Mouse (Mus musculus) hindbrain, embryonic 12.5 days (tissue): ENCODE data around the gene Sirt4. TPM values are rescaled to one million over a fixed set of nuclear protein-coding genes. Genes with fewer than 3 reads are reported as not detected.

Experiments used
- ATAC-seq: fragments of 200-750 bp; cut with Nextera tagmentation; 2 replicates; pipeline ENCODE4 v1.8.0; 2017; ENCODE audit warnings: moderate TSS enrichment; ENCODE audit not compliant: low FRiP score
- H3K27ac ChIP-seq: fragments of 300-500 bp; sonication (generic); 2 replicates; pipeline ENCODE4 v1.5.1; 2016; ENCODE audit warnings: mild to moderate bottlenecking
- H3K27me3 ChIP-seq: fragments of 300-500 bp; sonication (generic); 2 replicates; pipeline ENCODE4 v1.6.1; 2016; ENCODE audit warnings: mild to moderate bottlenecking
- H3K36me3 ChIP-seq: fragments of 300-500 bp; sonication (generic); 2 replicates; pipeline ENCODE4 v1.6.1; 2016; ENCODE audit warnings: mild to moderate bottlenecking
- H3K4me1 ChIP-seq: fragments of 300-500 bp; sonication (generic); 2 replicates; pipeline ENCODE4 v1.6.1; 2016
- H3K4me2 ChIP-seq: fragments of 300-500 bp; sonication (generic); replicated peaks from 2 replicates; pipeline ENCODE4 v1.6.1; 2016; ENCODE audit warnings: mild to moderate bottlenecking
- H3K4me3 ChIP-seq: fragments of 300-500 bp; sonication (generic); 2 replicates; pipeline ENCODE4 v1.5.1; 2016; ENCODE audit warnings: mild to moderate bottlenecking
- H3K9ac ChIP-seq: fragments of 300-500 bp; sonication (generic); 2 replicates; pipeline ENCODE4 v1.6.1; 2016; ENCODE audit warnings: mild to moderate bottlenecking, moderate library complexity
- H3K9me3 ChIP-seq: fragments of 300-500 bp; sonication (generic); replicated peaks from 2 replicates; pipeline ENCODE4 v1.6.1; 2016; ENCODE audit warnings: mild to moderate bottlenecking
- WGBS: fragments of 180-500 bp; shearing (Covaris S2); methylation state at CpG from one replicate; pipeline ENCODE4 v1.1.7; 2016; 5-methylcytosine and 5-hydroxymethylcytosine counted together
- polyA plus RNA-seq: library from polyadenylated mRNA; unstranded; fragments of >200 nt; fragmentation: Nextera tagmentation; extraction: Ambion mirVana; gene quantifications from 2 replicates; pipeline ENCODE4 v1.2.1, GENCODE M21; 2016

The Sirt4 gene
- polyA plus RNA-seq, 1 experiment from 2014 or later: 24.7 TPM

DNA sequence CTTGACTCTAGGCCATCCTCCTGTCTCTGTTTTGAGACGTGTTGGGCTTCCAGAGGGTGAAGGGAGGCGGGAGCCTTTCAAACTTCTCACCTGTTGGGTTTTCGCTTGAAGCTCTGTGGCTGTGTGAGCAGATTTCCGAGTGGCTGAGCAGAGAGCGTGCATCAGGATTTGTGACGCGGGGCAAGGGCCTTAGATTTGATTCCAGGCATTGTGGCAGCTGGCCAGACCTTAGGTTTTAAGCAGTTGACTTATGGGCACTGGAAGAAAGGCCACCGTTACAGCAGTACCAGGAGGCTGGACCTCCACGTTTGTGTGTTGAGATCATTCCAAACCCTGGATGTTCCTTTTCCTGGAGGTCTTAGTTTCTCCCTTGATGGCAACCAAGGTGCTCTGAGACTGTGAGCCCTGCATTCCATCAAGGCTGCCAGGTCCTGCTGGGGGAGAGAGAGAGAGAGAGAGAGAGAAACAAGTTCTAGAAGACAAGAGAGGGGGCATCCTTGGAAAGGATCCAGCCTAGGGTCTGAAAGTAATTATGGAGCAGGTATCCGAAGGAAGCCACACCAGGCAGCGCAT, 50.2 kb downstream of the Sirt4 start:
- H3K9me3 ChIP-seq: no peaks in the 10 kb centered on the region
- peaks cover 35% of the 10 kb centered on the region for H3K36me3 ChIP-seq
- no peak for ATAC-seq
- peak overlapping the region; percentile 100 for H3K27ac ChIP-seq
- H3K4me3 ChIP-seq: peak overlapping the region; percentile 100
- peak overlapping the region; percentile 100 for H3K9ac ChIP-seq
- H3K4me1 ChIP-seq: peaks cover 80% of the 10 kb centered on the region
- WGBS: 22% methylated on average over 11 of the region's 11 CpGs
- no peaks in the 10 kb centered on the region for H3K27me3 ChIP-seq
- H3K4me2 ChIP-seq: peak overlapping the region; percentile 80

DNA sequence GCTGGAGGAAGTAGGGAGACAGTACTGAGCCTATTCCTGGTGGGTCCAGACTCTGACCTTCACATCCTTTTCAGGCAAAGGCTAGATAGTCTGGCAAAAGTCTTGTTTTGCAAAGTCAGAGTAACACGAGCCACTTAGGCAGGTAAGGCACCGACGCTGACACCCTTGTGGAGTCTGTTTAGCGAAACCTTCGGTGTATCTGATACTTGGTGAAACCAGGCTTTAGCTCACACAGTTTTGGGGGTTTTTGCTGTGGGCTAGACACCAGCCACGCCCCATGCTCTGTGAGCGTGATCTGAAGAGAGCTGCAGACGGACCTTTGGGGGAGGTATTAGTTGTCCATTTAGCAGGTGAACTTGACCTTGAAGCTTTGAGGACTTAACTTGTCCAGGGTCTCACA, 51.3 kb downstream of the Sirt4 start:
- Histone ChIP-seq H3K4me1 (peaks cover 77% of the 10 kb centered on the region), H3K36me3 (peaks cover 23% of the 10 kb centered on the region), H3K27me3 (no peaks in the 10 kb centered on the region), H3K27ac (peak overlapping the region; percentile 100), H3K4me3 (peak overlapping the region; percentile 100), H3K4me2 (peak overlapping the region; percentile 80), H3K9ac (peak overlapping the region; percentile 100), H3K9me3 (no peaks in the 10 kb centered on the region)
- 70% methylated on average over 8 of the region's 8 CpGs for WGBS
- ATAC-seq: no peak

DNA sequence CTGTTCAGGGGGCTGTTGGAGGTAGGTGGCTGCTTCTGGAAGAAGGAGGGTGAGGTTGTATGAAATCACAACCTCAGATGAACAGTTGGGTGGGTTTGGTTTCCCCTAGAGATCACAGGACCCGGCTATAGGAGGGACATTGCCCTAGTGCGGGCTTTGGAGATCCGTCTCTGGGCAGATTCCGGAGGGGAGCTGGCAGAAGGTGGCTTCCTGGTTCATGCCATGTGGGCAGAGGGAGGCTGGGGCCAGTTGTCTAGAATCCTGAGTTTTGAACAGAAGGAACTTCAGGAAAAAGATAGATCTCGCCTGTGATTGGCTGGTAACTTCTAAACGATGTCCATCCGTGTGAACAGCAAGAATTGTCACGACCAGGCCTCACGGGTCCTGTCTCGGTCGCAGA, 52.1 kb downstream of the Sirt4 start:
- Histone ChIP-seq H3K36me3 (peaks cover 22% of the 10 kb centered on the region; the same call in 1 of the 2 replicates), H3K4me3 (peak overlapping the region; percentile 100), H3K4me2 (peak overlapping the region; percentile 80), H3K4me1 (peaks cover 76% of the 10 kb centered on the region), H3K27me3 (no peaks in the 10 kb centered on the region), H3K9me3 (no peaks in the 10 kb centered on the region), H3K27ac (peak overlapping the region; percentile 100), H3K9ac (peak overlapping the region; percentile 100)
- 48% methylated on average over 11 of the region's 11 CpGs for WGBS
- ATAC-seq: no peak

DNA sequence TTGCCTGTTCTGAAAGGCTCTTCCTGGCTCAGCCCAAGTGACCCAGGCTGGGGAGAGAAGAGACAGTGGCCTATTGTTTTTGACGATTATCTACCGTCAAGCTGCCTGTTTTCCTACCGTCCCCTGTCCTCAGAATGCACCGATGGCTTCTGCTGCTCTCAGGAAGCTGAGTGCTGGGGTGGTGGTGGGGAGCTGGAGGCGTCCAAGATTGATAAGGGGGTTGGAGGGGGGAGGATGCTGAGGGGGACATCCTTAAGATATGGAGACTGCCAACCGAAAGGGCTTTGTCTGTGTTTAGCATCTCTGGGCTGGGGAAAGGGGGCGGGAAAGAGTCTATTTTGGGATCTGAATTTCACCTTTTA, 52.6 kb downstream of the Sirt4 start:
- H3K36me3 ChIP-seq: peaks cover 22% of the 10 kb centered on the region; the same call in 1 of the 2 replicates
- H3K4me2 ChIP-seq: peak overlapping the region; percentile 80
- no peaks in the 10 kb centered on the region for H3K27me3 ChIP-seq
- H3K4me3 ChIP-seq: peak overlapping the region; percentile 100
- no peak for ATAC-seq
- H3K9me3 ChIP-seq: no peaks in the 10 kb centered on the region
- peak overlapping the region; percentile 100 for H3K9ac ChIP-seq
- 14% methylated on average over 7 of the region's 7 CpGs for WGBS
- H3K27ac ChIP-seq: peak overlapping the region; percentile 100
- peaks cover 73% of the 10 kb centered on the region for H3K4me1 ChIP-seq

DNA sequence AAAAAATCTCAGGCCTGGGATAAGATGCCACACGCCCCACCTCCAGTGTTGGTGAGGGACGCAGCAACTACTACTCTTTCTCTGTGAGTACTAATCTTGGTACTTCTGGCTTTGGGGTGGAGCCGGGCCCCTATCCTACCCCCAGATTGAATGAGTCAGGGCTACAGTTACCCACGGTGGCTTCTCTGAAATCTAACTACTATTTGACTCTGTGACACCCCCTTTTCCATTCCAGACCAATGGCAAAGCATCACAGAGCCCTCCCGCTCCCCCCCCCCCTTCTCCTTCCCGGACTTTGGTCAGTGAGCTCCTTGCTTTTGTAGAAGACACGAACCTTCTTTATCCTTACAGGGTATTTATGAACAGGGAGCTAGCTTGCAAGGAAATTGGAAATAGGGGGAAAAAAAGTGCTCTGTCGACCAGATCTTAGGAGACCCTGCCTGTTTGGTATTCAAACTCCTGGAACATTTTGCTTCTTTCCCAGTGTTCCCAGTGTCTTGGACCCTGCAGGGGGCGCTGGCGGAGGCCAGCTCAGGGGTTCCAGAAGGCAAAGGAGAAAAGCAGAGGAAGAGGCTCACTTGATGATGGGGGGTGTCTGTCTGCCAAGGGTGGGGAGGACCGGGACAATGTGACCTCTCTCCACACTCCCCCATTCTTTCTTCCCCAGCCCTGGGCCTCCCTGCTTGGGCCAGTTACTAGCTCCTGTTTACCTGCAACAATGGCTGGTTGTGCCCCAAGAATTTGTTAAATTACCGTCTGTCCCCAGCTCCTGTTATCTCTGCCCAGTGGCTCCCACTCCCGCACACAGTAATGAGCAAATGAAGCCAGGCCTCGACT, 53.2 kb downstream of the Sirt4 start:
- Histone ChIP-seq H3K27me3 (no peaks in the 10 kb centered on the region), H3K9ac (peak overlapping the region; percentile 100), H3K27ac (peak overlapping the region; percentile 100), H3K4me2 (peak overlapping the region; percentile 80), H3K4me1 (peaks cover 68% of the 10 kb centered on the region), H3K36me3 (peaks cover 22% of the 10 kb centered on the region; the same call in 1 of the 2 replicates), H3K4me3 (peak overlapping the region; percentile 100), H3K9me3 (no peaks in the 10 kb centered on the region)
- 0 out of 2 replicates have a peak, but pooled peaks have one; percentile 8 for ATAC-seq
- WGBS: under 1% methylated on average over 14 of the region's 14 CpGs

DNA sequence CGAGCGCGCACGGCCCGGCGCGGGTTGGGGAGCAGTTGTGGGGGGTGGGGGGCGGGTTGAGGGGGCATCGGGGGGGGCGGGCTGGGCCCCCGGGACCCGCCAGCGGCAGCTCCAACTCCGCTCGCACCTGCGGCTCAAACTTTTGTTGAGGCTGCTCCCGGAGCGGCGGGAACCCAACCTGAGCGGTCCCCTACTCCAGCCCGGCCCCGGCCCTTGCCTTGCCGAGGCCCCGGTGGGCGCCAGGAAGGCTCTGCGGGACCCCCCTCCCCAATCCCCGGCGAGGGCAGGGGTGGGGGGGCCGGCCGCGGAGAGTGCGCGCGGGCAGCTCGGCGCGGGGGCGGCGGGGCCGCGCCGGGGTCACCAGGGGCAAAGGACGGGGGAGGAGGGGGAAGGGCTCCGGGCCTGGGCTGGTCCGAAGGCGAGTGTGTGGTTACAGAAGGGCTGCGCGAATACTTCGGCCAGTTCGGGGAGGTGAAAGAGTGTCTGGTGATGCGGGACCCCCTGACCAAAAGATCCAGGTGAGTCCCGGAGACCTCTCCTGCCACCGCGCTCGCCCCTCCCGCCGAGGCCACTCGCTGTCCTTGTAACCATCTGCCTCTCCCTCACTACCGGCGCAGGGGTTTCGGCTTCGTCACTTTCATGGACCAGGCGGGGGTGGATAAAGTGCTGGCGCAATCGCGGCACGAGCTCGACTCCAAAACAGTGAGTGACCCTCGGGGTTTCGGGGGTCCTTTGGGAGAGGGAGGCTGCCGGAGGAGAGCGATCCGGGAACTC, 54.2 kb downstream of the Sirt4 start:
- Histone ChIP-seq H3K4me3 (peak overlapping the region; percentile 100), H3K4me1 (peaks cover 59% of the 10 kb centered on the region), H3K27me3 (no peaks in the 10 kb centered on the region), H3K36me3 (peaks cover 19% of the 10 kb centered on the region; the same call in 1 of the 2 replicates), H3K4me2 (peak overlapping the region; percentile 80), H3K9ac (peak overlapping the region; percentile 100), H3K27ac (peak overlapping the region; percentile 100), H3K9me3 (no peaks in the 10 kb centered on the region)
- no peak for ATAC-seq
- WGBS: under 1% methylated on average over 57 of the region's 73 CpGs

DNA sequence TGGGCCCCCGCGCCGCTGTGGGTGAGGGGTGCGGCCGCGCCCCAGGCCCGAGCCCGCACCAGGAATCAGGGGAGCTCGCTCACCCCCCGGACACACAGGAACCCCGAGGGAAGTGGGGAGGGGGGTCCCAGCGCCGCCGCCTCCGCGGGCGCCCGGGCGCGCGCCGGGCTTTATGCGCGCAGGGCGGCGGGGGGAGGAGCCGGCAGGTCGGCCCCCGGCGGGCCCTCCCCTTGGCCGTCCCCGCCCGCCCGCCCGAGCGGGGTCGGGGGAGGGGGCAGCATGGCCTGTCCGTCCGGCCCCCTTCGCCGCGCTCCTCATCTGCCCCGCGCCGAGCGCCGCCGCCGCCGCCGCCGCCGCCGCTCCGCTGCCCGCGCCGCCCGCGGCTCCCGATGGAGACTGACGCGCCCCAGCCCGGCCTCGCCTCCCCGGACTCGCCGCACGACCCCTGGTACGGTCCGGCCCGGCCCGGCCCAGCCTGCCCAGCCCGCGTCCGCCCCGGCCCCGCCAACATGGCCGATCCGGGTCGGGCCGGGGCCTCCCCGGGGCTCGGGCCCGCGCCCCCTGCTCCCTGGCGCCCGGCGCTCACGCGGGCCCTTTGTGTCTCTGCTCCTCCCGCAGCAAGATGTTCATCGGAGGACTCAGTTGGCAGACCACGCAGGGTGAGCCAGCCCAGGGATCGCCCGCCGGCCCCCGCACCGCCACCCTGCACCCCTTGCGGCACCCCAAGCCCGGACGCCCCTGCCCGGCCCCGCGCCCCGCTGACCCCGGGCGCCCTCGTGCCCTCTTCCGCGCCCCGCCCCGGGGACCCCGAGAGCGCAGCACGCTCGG, 55.0 kb downstream of the Sirt4 start, which contains the start of gene Msi1:
Gene Msi1, plus strand, starts transcription at position 241 of the 828 bp plus-strand sequence.
- peak within 1 kb of the TSS; percentile 80 for H3K4me2 ChIP-seq
- no peaks in the 10 kb centered on the region for H3K9me3 ChIP-seq
- H3K4me3 ChIP-seq: peak within 1 kb of the TSS; percentile 100
- 1% methylated on average over 47 of the region's 117 CpGs for WGBS
- H3K27me3 ChIP-seq: no peaks in the 10 kb centered on the region
- H3K9ac ChIP-seq: peak within 1 kb of the TSS; percentile 100
- peak within 1 kb of the TSS; percentile 100 for H3K27ac ChIP-seq
- peak; percentile 60 for ATAC-seq
- peaks cover 51% of the 10 kb centered on the region for H3K4me1 ChIP-seq
- peaks cover 19% of the 10 kb centered on the region; the same call in 1 of the 2 replicates for H3K36me3 ChIP-seq

DNA sequence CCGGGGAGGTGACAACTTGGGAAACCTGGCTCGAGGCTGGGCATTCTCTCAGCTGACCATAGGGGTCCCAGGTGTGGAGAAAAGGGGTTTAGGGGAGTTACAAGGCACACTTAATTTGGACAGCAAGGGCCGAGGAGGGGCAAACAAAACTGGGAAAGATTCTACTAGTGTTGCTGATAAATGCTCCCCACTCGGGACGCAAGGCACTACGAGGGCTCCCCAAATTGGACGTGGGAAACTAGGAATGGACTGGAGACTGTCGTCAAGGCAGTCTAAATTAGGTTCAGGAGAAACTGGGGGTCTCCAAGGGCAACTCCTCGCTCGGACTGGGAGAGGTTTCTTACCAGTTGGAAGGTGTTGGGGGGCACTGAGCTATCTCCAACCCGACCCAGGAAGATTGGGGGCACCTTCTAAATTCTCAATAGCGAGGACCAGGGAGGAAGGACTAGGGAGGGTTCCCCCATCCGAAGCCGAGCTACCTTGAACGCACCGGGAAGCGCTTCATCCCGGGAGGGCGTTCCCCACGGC, 55.6 kb downstream of the Sirt4 start:
- peak; percentile 5; the same call in 1 of the 2 replicates for ATAC-seq
- Histone ChIP-seq H3K9ac (peak overlapping the region; percentile 100), H3K4me1 (peaks cover 44% of the 10 kb centered on the region), H3K36me3 (peaks cover 14% of the 10 kb centered on the region; the same call in 1 of the 2 replicates), H3K27me3 (no peaks in the 10 kb centered on the region), H3K4me2 (peak overlapping the region; percentile 80), H3K27ac (peak overlapping the region; percentile 100), H3K9me3 (no peaks in the 10 kb centered on the region), H3K4me3 (peak overlapping the region; percentile 100)
- WGBS: 1% methylated on average over 20 of the region's 20 CpGs

Other genes with a start within 250 kb of the Sirt4 start
- gene Pop5, start 248.9 kb downstream of the Sirt4 start, polyA plus RNA-seq: 78.6 and 90.5 TPM in 2 replicates
- 197 and 202 TPM in 2 replicates for gene Rnf10, start 211.8 kb downstream of the Sirt4 start, polyA plus RNA-seq
- gene Coq5, start 205.1 kb downstream of the Sirt4 start, polyA plus RNA-seq: 48.1 and 51.3 TPM in 2 replicates
- gene Dynll1, start 183.7 kb downstream of the Sirt4 start, polyA plus RNA-seq: 1,295 and 1,383 TPM in 2 replicates
- gene Srsf9, start 157.5 kb downstream of the Sirt4 start, polyA plus RNA-seq: 306 and 309 TPM in 2 replicates
- gene Gatc, start 143.5 kb downstream of the Sirt4 start, polyA plus RNA-seq: 31.6 and 38.6 TPM in 2 replicates
- gene Triap1, start 143.5 kb downstream of the Sirt4 start, polyA plus RNA-seq: 49.5 and 54.5 TPM in 2 replicates
- 728 and 823 TPM in 2 replicates for gene Cox6a1, start 135.7 kb downstream of the Sirt4 start, polyA plus RNA-seq
- gene Msi1, start 55.1 kb downstream of the Sirt4 start, polyA plus RNA-seq: 128 and 131 TPM in 2 replicates
- not detected in 2 replicates for gene Pla2g1b, start 18.5 kb downstream of the Sirt4 start, polyA plus RNA-seq
- 34.0 and 39.2 TPM in 2 replicates for gene Pxn, start 22.0 kb upstream of the Sirt4 start, polyA plus RNA-seq
- gene Rplp0, start 74.7 kb upstream of the Sirt4 start, polyA plus RNA-seq: 819 and 900 TPM in 2 replicates
- gene Gcn1l1, start 80.5 kb upstream of the Sirt4 start, polyA plus RNA-seq: 57.6 and 62.5 TPM in 2 replicates
- 19.7 and 20.6 TPM in 2 replicates for gene Rab35, start 147.2 kb upstream of the Sirt4 start, polyA plus RNA-seq
- 20.5 and 20.8 TPM in 2 replicates for gene Bicdl1, start 246.9 kb upstream of the Sirt4 start, polyA plus RNA-seq